Mouse (Mus musculus) T-cell, adult 2 months (primary cell): Measurements from ENCODE around the gene Vps53.

Source experiments
- DNase-seq: peaks from one replicate; pipeline ENCODE4 v3.0.0; 2022; ENCODE audit warnings: low spot score

Vps53 gene

DNA sequence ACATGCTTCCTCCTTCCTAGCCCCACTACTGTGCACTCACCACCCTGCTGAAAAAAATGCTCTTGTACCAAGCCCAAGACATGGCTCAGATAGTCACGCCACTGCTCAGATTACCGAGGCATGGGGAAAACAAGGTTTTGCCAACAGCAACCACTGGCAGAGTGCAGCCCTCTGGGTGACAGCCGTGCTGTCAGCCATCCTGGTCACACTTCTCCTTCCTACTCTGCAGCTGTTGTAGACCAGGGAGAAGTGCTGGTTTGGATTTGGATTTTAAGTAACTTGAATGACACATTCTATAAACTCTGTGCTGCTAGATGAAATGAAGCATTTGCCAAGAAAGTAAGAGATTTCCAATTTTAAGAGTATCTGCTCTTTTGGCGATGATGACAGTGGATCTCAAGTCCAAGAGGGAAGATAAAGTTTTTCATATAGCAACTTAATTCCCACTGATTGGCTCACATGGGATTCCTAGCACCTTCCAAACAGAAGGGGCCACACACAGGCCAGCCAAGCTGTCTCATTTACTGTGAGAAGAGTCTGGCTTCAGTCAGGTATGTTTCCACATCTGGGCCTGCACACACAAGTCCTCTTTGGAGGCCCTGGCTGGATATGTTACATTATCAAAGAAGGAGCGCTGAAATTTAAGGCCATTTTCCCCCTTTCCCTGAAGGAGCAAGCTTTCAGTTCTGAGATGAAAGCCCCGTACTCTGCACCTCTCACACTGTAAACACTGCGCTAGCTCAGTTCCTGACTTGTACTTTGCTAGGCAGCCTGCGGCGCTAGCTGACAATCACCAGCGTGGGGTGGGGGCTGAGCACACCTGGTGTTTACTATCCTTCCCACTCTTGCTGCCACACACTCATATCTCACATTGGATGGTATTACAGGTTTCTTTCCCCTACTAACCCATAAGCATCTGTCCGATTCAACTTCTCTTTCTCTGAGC lies 72.6 kb downstream of the Vps53 start:
- no peak for DNase-seq

- no peak for DNase-seq
Observed at GRCm38 (mm10) chr11:76101154-76101553, 78.3 kb downstream of the Vps53 start.

DNA sequence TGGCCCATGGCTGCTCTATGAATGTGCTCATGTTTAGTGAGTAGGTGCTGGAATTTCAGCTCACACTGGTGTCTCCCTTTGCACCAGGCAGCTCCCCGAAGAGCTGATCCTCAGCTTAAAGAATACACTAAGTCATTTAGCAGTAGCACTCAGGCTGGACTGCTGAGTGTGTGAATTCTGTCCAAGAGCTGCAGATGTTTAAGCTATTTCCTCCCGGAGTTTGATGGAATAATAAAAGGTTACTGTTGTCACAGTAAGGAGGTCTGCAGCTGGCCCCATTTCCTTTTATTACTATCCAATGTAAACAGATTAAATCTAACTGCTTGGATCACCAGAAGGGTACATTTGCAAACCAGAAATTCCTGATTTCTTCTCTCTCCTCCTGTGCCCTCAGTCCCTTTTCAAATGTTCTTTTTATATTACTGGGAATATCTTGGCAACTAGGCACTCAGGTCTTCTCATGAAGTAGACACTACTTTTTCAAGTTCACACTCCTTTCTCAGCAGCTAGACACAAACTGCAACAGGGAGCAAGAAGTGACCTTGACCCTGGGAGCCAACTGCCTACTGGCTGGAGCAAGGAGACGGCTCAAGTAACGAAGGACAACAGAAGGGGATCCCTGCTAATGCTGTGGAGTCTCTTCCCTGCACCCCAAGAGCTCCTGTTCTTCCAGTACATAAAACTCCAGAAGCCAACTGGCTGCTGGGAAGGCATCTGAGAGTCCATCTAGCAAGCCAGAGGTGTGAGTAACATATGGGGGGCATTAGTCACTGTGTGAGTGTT lies 80.1 kb downstream of the Vps53 start:
- no peak for DNase-seq

DNA sequence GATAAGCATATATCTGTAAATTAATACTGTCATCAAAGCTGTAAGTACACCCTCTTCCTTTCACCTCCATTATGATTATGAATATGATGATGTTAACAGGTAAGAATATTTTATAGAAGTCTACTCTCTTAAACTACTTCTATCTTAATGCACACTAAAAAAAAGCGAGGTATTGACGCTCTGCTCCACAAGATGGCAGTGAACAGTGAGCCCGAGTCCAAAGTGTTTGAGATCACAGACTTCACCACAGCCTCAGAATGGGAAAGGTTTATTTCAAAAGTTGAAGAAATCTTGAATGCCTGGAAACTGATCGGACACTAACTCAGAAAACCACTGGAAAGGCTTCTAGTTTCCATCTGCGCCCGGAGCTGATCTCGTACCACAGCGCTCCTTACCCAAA lies 85.8 kb downstream of the Vps53 start:
- no peak for DNase-seq

- no peak for DNase-seq
Observed at GRCm38 (mm10) chr11:76089776-76090175, 89.7 kb downstream of the Vps53 start.

- DNase-seq: no peak
Observed at GRCm38 (mm10) chr11:76088506-76088905, 90.9 kb downstream of the Vps53 start.

DNA sequence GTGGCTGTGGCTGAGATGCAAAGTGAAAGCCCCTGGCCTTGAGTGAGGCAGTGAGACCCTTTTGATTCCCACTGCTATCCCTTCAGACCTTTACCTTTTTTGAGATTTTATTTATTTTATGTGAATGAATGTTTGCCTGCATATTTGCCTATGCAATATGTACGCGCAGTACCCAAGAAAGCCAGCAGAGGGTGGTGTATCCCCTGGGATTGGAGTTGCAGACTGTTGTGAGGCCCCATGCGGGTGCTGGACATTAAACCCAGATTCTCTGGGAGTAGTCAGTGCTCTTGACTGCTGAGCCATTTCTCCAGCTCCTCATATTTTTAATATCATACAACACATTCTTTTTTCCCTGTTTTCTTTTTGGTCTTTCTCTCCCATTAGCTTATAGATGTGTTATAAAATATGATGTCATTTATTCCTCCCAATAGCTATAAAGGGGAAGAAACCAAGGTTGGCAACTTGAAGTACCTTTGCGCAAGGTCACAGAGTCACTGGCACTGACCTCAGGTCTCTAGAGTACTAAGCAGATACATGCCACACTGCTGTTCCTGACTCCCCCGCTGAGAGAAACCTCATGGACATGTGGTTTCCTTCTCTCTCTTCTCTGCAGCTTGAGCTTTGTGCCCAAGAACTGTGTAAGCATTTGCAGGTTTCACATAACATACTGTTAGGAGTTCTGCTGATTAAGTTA lies 93.4 kb downstream of the Vps53 start:
- peak; percentile 48 for DNase-seq

DNA sequence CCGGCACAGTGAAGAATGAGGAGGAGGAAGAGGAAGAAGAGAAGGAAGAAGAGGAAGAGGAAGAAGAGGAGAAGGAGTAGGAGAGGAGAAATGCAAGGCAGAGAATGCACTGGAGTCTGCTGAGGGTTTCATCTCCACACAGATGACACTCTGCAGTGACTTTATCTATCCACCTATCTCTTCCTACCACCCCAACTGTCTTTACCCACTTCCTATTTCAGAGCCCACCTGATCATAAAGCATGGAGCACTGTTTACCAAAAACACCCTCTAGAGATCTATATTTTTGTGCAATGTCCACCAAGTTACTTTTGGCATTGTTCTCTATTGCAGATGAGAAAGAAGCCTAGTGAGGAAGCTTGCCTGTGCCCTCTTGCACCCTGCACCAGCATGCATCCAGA lies 94.5 kb downstream of the Vps53 start:
- no peak for DNase-seq

DNA sequence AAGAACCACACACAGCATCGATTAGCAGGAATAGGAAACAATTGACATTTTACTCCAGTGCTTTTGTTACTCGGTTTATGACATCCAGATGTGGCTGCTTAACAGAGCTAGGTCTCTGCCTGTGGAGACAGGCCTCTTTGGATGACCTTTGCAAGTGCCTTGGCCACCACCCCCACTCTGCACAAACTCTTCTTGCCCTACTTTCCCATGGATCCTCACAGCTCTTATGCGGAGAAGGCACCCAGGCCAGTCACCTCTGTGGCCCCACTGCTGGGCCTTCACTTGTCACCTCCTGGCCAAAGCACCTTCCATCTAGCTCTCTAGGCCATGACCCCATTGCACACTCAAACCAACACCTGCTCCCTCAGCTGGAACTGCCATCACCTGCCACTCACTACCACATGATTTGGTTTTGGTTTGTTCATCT lies 95.5 kb downstream of the Vps53 start:
- no peak for DNase-seq

GRCm38 (mm10) chr11:76081048-76081640 lies 98.3 kb downstream of the Vps53 start:
- DNase-seq: no peak

- no peak for DNase-seq
Observed at GRCm38 (mm10) chr11:76080293-76080692, 99.2 kb downstream of the Vps53 start.

DNA sequence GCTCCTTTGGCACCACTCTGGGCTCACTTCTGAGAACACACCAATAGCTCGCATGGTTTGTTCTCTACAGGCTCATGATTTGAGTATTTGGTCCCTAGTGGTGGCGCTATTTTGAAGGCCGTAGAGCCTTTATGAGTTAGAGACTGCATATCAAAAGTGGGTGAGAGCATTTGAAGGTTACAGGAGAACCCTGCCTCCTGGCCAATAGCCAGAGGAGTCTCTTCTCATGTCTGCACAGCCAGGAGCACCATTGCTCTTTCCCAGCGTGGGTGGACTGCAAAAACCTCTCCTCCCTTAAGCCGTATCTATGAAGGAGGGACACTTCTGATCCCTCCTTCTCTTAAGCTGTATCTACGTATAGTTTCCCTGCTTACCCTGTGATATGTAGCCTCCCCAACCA lies 102.1 kb downstream of the Vps53 start:
- DNase-seq: no peak

DNA sequence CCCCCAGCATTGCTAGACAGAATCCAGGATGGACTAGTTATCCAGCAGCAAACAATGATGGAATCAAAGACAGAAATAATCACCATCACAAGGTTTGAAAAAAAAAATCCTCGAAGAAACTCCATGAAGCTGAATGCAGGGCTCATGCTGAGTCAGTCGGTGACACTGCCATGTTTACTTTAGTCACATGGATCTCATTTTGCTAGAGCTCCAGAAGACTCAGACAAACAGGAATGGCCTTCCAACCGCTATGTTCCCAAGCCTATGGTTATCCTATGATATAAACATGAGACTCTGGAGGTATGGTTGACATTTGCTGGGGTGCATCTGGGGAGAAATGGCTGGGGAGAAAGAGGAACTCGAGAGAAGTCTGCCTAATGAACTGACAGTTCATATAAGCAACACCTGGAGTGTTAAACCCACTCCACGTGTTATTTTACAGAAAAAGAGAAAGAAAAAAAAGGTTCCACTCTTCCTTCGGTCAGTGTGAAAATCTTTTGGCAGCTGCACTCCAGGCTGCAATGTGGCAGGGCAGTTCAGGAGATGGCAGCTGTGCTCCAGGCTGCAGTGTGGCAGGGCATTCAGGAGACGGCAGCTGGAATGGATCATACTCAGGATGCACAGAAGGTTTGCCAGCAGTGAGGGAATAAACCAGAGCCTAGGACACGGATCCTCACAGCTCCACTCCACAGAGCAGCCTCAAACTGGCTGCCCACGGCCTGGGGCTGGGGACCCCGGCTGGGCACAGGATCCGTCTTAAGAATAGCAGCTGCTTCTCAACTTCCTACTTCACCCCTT lies 105.0 kb downstream of the Vps53 start:
- no peak for DNase-seq

- no peak for DNase-seq
Observed at GRCm38 (mm10) chr11:76069816-76070215, 109.6 kb downstream of the Vps53 start.

GRCm38 (mm10) chr11:76066563-76067156 lies 112.8 kb downstream of the Vps53 start:
- DNase-seq: no peak

GRCm38 (mm10) chr11:76065521-76066095 lies 113.8 kb downstream of the Vps53 start:
- DNase-seq: no peak

- DNase-seq: no peak
Observed at GRCm38 (mm10) chr11:76064411-76064810, 115.0 kb downstream of the Vps53 start.

DNA sequence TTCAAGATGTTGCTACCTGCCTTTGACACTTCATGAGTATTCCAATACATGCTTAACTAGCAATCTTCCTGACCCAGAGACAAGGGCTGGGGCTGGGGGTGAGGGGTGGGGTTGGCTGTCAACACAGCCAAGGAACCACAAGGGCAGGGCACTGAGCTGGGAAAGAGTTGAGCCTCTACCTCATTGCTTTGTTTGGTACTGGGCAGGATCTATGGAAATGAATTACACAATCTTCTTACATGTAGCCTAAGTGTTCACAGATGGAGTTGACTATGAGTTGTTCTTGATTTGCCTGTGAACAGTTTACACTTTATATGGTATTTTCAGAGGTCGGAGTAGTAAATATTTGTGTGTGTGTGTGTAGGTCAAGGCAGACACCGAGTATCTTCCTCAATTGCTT lies 118.5 kb downstream of the Vps53 start:
- DNase-seq: no peak

GRCm38 (mm10) chr11:76059971-76060370 lies 119.5 kb downstream of the Vps53 start:
- no peak for DNase-seq

DNA sequence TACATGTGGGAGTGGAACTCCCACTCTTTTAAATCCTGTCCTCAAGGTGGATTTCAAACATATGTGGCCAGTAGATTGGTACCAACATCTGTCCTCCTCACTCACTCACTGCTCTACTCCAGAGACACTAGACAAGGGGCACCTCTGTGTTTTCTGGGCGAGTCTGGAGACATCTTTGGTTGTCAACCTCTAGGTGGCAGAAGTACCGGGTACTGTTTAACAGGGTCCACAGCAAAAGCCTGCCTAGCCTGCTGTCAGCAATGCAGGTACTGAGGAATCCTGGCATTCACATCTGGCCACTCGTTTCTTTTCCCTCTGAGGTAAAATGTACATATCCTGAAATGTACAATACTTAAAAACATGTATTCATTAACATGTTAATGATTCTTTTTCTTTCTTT lies 123.0 kb downstream of the Vps53 start:
- DNase-seq: peak; percentile 18
